Comparison of ENCODE assay signal across 8 mouse cellular contexts in the genomic region with DNA sequence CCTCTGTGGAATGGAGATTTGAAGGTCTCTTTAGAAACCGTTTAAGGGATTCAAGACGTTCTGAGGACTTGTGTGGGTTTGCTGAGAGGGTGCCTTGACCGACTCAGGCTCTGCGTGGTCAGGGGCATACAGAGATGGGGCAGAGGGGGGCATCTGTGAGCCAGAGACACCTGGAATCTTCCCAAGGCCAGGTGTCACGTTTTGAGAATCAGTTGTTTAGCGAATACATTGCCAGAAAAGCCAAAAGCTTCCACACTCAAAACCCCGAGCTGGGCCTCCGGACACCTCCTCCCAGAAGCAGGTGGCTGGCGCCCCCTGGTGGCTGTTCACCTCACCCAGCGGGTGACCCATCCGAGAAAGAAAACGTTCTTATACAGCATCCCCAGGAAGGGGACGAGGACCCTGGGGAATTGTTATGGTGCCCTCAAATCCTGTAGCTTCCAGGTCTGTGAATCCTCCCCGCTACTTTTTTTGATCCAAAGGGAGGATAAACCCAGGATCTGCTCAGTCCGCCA. TPM values are rescaled to one million over a fixed set of nuclear protein-coding genes. Genes with fewer than 3 reads are reported as not detected.
DNase-seq lines count a peak whose midpoint lies in the region; ATAC-seq lines count a peak whose summit lies in the region.

No protein-coding gene starts in this region.

- 0 out of 2 replicates have a peak, but pooled peaks cover 3% of the 10 kb centered on the region for H3K4me1 ChIP-seq in kidney, embryonic 14.5 days (ENCODE audit: control insufficient read depth, insufficient read depth, low read length)
- peaks cover 3% of the 10 kb centered on the region; the same call in 1 of the 2 replicates for H3K4me1 ChIP-seq in liver, embryonic 15.5 days (replicated peaks)

- H3K27ac ChIP-seq in kidney, embryonic 14.5 days (ENCODE audit: low read depth, low read length) = no peak overlapping the region
- H3K27ac ChIP-seq in liver, embryonic 15.5 days (replicated peaks) = no peak overlapping the region

- intact Hi-C loops in gastrocnemius, postnatal 14 days (cut with DNase I; ENCODE audit: low total_unique reads) = loop anchor here (10.0 kb wide), 1 partner anchor 451 kb away; no protein-coding TSS in a partner anchor

- H3K4me3 ChIP-seq in kidney, embryonic 14.5 days (ENCODE audit: low read length) = no peak overlapping the region
- no peak overlapping the region for H3K4me3 ChIP-seq in liver, embryonic 15.5 days (replicated peaks)

- WGBS in kidney, embryonic 14.5 days = 12% methylated on average over 15 of the region's 15 CpGs
- 14% methylated on average over 15 of the region's 15 CpGs for WGBS in liver, embryonic 15.5 days (ENCODE audit: insufficient replicate concordance)

- H3K9me3 ChIP-seq in kidney, embryonic 14.5 days (ENCODE audit: control insufficient read depth, low read length) = peaks cover 4% of the 10 kb centered on the region; the same call in 1 of the 2 replicates
- no peaks in the 10 kb centered on the region for H3K9me3 ChIP-seq in liver, embryonic 15.5 days (replicated peaks)

- peak; percentile 89 for DNase-seq in A20 (ENCODE audit: low read depth, low spot score)
- DNase-seq in R1 (ENCODE audit: low read depth, low spot score) = peak; percentile 78
- DNase-seq in cerebellum, postnatal 14 days = peak; percentile 83 to 90
- peak; percentile 82 for DNase-seq in gastrocnemius, postnatal 14 days
- DNase-seq in thymus, postnatal 10 days (ENCODE audit: low spot score in 2 of 2) = peak; percentile 65 to 87

- H3K9ac ChIP-seq in kidney, embryonic 14.5 days (ENCODE audit: low read depth, low read length) = peak overlapping the region; percentile 13; the same call in 1 of the 2 replicates
- H3K9ac ChIP-seq in liver, embryonic 15.5 days = no peak overlapping the region

- ATAC-seq in kidney, embryonic 14.5 days (ENCODE audit: low FRiP score, low TSS enrichment) = peak; percentile 67; the same call in 1 of the 2 replicates
- 0 out of 2 replicates have a peak, but pooled peaks have one; percentile 31 for ATAC-seq in liver, embryonic 15.5 days (ENCODE audit: insufficient read depth)
- peak; percentile 63 for ATAC-seq in neutrophil, adult 5-6 weeks (ENCODE audit: extremely low read depth, insufficient number of reproducible peaks, low FRiP score, poor library complexity, severe bottlenecking)

- H3K27me3 ChIP-seq in kidney, embryonic 14.5 days (ENCODE audit: control insufficient read depth, insufficient read depth, low read length) = no peaks in the 10 kb centered on the region
- H3K27me3 ChIP-seq in liver, embryonic 15.5 days = no peaks in the 10 kb centered on the region; the same call in 1 of the 2 replicates

- no peak overlapping the region for H3K4me2 ChIP-seq in kidney, embryonic 14.5 days (replicated peaks; ENCODE audit: low read depth, low read length)
- 0 out of 2 replicates have a peak overlapping the region, but pooled peaks have one; percentile 12 for H3K4me2 ChIP-seq in liver, embryonic 15.5 days

- H3K36me3 ChIP-seq in kidney, embryonic 14.5 days (ENCODE audit: control insufficient read depth, insufficient read depth, low read length) = no peaks in the 10 kb centered on the region
- no peaks in the 10 kb centered on the region for H3K36me3 ChIP-seq in liver, embryonic 15.5 days (replicated peaks)

RNA-seq across cellular contexts. Expression of a gene that starts 15.4 kb away (rescaled TPM):
- total RNA-seq in gastrocnemius, postnatal 14 days (2021) = 10 to 100 TPM in 1 of 2 experiments, 1 to 10 TPM in 1; 5.8 to 11.2 TPM
- polyA plus RNA-seq in kidney, embryonic 14.5 days (2014; fragmentation: Nextera tagmentation; extraction: Ambion mirVana) = 17.6 and 24.8 TPM in 2 replicates
- 4.0 and 4.2 TPM in 2 replicates for polyA plus RNA-seq in liver, embryonic 15.5 days (2015; fragmentation: Nextera tagmentation; extraction: Ambion mirVana)
- total RNA-seq in neutrophil, adult 5-6 weeks (2017) = 0.23 TPM in 1 of 2 replicates, not detected in the other

RNA-seq across cellular contexts. Expression of a gene that starts 16.7 kb away (rescaled TPM):
- total RNA-seq in gastrocnemius, postnatal 14 days (2021) = 1 to 10 TPM; 1.1 TPM
- polyA plus RNA-seq in kidney, embryonic 14.5 days (2014; fragmentation: Nextera tagmentation; extraction: Ambion mirVana) = 1.2 and 1.4 TPM in 2 replicates
- polyA plus RNA-seq in liver, embryonic 15.5 days (2015; fragmentation: Nextera tagmentation; extraction: Ambion mirVana) = 13.2 and 15.3 TPM in 2 replicates
- total RNA-seq in neutrophil, adult 5-6 weeks (2017) = 568 and 590 TPM in 2 replicates

RNA-seq across cellular contexts. Expression of a gene that starts 43.1 kb away (rescaled TPM):
- 100 to 1,000 TPM in 1 of 2 experiments, 10 to 100 TPM in 1; 92.5 to 102 TPM for total RNA-seq in gastrocnemius, postnatal 14 days (2021)
- polyA plus RNA-seq in kidney, embryonic 14.5 days (2014; fragmentation: Nextera tagmentation; extraction: Ambion mirVana) = 106 and 129 TPM in 2 replicates
- polyA plus RNA-seq in liver, embryonic 15.5 days (2015; fragmentation: Nextera tagmentation; extraction: Ambion mirVana) = 79.1 and 85.3 TPM in 2 replicates
- 162 and 184 TPM in 2 replicates for total RNA-seq in neutrophil, adult 5-6 weeks (2017)

RNA-seq across cellular contexts. Expression of a gene that starts 43.4 kb away (rescaled TPM):
- 1 to 10 TPM; 6.5 to 6.9 TPM for total RNA-seq in gastrocnemius, postnatal 14 days (2021)
- polyA plus RNA-seq in kidney, embryonic 14.5 days (2014; fragmentation: Nextera tagmentation; extraction: Ambion mirVana) = 30.0 and 53.0 TPM in 2 replicates
- 17.5 and 20.7 TPM in 2 replicates for polyA plus RNA-seq in liver, embryonic 15.5 days (2015; fragmentation: Nextera tagmentation; extraction: Ambion mirVana)
- total RNA-seq in neutrophil, adult 5-6 weeks (2017) = 46.8 and 50.5 TPM in 2 replicates

Comparison
In these comparisons a context has a peak if more than half of its experiments do, and no peak if none do; other contexts are left out.
1. RNA of a gene that starts 16.7 kb away (total RNA-seq): 568 to 590 TPM in neutrophil, adult 5-6 weeks; 1.1 TPM in gastrocnemius, postnatal 14 days; every median in the first group is over 100 times any median in the second.
2. Peak in every context shown above with its lines, with median percentiles within 50 percentile points of each other: DNase-seq and ATAC-seq.